Mouse (Mus musculus) 3134 (cell line): ENCODE results near the gene Clec2i.
"Not testable (repeated sequence)": the region's sequence is repeated elsewhere in the genome, so short reads cannot be mapped to it uniquely, and the experiment has no call there.

Experiments used
- DNase-seq: peaks from one replicate; pipeline ENCODE4 v3.0.0-alpha.2; 2011; ENCODE audit warnings: low spot score; ENCODE audit not compliant: insufficient read length; ENCODE audit errors: extremely low read depth

Clec2i gene

DNA sequence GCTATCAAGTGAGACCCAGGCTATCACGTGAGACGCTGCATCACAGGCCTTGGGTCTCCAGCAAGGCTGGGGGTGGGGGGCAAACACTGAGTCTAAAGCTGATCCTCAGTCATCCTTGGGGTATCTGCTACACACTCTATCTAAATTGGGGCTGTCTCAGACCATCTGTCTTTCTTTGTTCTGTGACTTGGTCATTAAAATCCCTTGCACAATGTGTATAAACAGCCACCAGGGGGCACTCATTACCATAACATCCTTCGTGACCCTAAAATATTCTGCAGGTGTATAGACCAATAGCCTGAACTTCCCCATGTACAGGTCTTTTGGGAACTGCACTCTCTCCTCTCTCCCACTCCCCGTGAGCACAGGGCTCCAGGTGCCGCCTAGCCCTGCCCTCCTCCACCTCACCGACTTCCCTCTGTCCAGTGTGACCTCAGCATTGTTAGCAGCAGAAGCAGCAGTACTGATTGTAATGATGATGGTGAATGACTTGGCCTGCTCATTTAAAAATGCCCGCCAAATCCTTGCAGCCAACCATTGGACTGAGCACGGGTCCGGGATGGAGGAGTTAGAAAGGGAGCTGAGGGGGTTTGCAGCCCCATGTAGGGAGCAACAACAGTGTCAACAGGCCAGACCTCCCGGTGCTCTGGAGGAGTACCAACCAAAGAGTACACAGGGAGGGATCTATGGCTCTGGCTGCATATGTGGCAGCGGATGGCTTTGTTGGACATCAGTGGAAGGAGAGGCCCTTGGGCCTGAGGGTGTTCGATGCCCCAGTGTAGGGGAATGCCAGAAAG, 33.2 kb upstream of the Clec2i start:
- DNase-seq: peak; percentile 39

DNA sequence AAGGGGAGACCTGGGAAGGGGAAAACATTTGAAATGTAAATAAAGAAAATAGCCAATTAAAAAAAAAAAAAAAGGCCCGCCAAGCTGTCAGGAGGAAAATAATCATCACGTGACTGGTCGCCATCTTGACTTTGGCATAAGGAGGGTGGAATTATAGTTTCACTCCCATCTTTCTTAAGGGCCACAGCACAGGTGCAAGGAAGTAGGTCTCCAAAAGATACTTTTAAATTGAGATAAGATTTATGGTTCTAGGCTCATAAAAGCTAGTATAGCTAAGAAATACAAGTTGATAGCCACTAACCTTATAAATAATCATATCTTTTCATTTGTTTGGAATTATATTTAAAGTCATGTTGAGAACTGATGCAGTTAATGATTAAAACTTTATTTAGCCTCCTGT, 32.5 kb upstream of the Clec2i start:
- DNase-seq: no peak

DNA sequence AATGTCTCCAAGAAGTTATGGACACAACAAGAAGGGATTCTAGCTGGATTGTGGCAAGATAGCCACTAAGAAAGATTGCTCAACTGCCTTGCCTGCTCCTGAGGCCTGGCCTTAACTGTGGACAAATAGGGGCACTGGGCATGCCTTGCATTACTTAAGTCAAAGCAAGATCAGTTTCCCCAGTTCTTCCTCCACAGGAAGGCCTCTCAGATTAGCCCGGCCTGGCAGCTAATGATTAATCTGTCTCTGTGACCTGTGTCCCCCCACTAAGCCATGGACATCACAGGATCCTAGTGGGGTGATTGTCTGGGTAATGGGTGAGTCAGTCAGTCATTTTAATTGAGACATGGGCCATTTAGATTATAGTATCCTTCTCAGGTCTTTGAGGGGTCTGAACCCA, 31.9 kb upstream of the Clec2i start:
- DNase-seq: no peak

DNA sequence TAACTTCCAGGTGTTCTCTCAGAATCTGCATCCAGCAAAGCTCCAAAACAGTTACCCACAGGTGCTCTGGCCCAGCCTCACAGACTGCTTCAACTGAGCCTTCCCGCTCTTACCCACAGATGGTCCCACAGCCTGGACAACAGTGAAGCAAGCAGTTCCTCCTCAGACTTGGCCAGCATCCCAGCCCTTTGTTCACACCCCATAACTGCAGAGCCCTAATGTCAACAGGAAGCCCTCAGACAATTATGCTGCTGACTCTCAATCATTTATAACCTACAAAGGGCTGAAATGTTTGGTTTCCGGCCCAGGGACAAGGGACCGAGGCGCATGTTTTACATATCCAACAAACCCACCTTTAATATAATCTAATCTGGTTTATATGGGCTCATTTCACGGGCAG, 31.1 kb upstream of the Clec2i start:
- DNase-seq: no peak

DNA sequence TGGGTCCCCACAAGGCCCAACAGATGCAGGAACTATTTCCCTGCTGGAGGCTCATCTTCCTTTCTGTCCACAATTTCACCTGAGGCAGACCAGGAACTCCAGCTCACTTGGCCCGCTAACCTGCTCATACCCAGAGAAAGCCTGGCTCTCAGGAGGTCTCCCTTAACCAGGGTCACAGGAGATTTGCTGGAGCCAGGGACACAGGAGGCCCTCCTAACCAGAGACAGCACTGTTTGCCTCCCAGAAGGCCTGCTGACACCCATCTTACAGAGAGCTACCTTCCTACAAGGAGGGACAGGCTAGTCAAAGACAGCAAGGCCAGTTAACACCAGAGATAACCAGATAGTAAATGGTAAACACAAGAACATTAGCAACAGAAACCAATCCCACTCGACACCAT, 29.4 kb upstream of the Clec2i start:
- DNase-seq: no peak

DNA sequence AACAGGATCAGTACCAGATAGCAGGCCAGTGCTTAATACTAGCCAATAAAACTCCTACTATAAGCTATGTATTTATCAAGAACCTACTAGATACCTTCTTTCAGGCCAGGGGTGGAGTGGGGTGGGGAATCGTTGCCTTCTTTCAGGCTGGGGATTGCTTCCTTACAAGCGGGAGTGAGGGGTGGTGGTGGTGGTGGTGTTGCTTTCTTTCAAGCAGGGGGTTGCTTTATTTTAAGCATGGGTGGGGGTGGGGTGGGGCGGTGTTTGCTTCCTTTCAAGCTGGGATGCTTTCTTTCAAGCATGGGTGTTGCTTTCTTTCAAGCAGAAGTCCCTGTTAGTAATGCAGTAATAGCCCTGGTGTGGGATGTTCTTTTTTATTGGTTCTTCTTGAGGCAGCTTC, 18.5 kb upstream of the Clec2i start:
- no peak for DNase-seq

DNA sequence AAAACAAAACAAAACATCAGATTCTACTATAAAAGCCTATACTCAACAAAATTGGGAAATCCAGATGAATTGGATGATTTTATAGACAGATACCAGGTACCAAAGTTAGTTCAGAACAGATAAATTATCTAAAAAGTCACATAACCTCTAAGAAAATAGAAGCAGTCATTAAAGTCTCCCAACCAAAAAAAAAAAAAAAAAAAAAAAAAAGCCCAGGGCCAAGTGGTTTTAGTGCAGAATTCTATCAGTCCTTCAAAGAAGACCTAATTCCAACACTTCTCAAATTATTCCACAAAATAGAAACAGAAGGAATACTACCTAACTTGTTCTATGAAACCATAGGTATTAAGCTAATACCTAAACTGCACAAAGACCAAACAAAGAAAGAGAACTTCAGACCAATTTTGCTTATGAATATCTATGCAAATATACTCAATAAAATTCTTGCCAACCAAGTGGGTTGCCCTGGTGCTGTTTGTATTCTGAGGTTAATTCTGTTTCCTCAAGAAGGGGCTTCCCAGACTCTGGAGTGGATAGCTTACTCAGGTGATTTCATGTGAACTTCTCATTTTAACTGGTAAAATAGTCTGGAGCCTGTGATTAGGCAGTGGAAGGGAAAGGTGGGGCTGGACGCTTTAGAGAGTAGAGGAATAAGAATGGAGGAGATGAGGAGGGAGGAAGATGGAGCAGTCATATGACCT, 15.3 kb upstream of the Clec2i start:
- no peak for DNase-seq

DNA sequence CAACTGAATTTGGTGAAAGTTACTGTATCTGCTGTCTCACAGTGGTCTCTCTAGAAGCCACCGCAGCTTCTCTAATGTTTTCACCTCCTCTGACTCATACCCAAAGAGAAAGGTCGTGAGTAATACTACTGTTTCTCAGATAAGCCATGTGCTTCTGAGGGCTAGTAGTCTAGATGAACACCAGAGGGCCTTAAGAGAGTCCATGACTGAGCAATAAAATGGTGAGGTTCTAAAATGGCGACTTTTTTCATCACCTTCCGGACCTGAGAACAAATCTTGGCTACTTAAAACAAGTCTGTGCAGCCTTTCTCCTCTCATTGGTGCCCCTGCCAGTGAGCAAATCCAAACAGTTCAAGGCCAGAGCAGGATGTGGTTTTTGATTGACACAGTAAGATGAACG, 1.4 kb downstream of the Clec2i start:
- DNase-seq: peak; percentile 22

DNA sequence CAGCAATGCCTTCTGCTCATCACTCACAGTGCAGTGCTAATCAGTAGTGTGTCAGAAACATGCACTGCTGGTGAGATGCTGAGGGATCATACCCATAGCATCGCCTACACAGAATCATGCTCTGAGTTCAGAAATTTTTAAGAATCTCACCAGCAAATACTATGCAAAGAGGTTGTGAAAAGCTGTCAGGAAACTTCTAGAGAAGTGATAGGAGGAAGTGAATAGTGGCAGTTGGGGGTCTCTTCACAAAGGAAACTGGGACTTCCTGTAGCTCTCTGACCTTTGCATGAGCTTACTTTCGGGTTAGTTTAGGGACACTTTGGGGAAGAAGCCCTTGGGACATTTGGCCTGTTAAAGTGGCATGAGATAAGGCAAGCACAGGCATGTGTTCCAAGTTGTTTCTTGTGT, 3.6 kb downstream of the Clec2i start, which contains the start of gene BC035044:
TSS of gene BC035044 (minus strand) at position 179 of the 408 bp plus-strand sequence.
- DNase-seq: no peak

DNA sequence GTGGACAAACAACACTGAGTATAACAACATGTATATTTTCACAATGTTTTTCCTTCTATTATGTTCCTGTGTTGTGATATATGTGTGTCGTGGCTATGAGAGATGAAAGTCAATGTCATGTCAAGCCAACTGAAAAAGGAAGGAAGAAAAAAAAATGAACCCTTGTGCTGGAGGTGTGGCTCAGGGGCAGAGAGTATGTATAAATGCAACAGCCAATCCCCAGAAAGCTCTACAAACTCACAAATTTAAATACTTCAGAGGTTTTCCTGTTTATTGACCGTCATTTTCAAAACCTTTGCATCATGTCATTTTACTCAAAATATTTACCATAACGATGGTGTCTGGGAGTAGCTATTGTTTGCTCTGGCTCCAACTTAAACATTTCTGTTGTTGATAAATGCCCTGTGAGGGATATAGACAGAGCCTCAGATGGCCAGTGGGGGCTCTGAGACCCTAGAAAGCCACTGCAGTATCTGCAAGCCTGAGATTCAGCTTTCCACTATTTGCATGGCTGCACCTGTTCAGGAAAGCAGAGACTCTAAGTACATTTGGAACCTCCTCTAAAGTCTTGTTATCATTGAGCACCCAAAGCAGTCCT, 8.1 kb downstream of the Clec2i start:
- no peak for DNase-seq

DNA sequence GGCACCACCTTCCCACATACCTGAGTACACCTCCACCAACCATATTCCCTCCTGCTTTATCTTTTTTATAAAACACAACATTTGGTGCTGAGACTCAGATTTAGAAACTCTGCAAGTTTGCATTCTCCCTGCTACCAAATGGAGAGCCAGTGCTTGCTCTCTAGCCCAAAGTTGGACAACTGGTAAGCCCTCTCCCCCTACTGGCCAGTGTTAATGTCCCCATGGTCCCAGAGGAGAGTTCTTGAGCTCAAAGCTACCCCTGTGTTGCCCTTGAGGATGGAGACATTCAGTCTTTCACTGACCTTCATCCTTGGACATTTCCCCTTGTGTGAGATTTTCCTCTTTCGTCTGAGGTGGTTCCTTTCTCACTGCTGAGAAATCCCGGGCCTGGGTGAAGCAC, 12.7 kb downstream of the Clec2i start:
- DNase-seq: no peak

DNA sequence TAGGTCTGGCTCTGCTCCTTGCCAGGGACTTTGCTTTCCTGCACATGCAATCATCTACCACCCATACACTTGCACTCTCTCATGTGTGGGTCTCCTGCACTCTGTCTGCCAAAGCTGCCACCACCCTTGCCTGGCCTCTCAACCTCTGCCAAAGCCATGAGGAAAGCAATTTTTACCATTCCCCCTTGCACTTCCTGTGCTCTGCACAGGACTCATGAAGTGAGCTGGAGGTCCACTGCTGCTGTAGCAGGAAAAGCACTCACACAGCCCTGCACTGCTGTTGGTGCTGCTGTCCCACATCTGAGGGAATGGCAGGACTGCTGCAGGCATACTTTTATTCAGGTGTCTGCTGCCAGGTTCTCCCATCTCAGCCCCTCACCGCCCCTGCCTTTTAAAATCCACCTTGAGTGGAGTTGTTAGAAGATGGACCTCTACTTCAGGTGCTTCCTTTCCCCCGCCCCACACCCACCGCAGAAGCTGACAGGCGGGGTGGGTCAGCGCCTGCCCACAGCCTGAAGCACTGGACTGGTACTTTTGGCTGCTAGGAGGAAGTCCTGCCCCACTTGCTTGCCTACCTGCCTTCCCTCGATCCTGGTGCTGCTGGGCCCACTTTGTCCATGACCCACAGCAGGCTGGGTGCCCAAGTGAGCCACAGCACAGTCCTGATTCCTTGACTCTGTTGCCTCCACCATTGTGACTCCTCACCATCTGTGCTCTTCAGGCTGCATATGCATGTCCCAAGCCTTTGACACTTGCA, 13.6 kb downstream of the Clec2i start:
- DNase-seq: not testable (repeated sequence)

DNA sequence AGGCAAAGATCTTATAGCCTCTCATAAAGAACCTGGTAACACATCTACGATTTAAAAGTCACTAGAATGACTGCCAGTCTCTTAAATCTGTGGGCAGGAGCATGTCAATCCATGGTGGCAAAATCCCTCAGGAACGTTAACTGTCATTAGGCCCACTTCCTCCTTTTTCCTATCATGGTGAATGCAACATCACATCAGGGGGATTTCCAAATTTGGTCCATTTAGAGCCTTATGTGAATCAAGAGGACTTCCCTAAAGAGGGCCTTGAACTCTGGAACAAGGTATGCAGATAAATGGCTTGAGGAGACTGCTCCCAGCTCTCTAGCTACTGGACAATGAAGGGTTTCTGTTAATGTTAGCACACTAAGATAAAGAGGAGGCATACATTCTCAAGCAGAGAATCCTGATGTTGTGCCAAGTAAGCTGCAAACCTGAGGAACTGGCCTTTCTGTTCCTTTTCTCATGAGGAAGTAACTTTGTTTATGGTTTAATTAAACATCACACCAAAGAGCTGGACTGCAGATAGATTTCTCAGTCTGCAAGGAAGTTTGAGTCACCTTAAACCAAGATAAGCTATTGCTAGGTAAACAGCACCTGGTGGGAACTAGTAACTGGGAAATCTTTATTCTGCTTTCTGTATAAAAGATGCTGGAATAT, 26.3 kb downstream of the Clec2i start:
- no peak for DNase-seq

DNA sequence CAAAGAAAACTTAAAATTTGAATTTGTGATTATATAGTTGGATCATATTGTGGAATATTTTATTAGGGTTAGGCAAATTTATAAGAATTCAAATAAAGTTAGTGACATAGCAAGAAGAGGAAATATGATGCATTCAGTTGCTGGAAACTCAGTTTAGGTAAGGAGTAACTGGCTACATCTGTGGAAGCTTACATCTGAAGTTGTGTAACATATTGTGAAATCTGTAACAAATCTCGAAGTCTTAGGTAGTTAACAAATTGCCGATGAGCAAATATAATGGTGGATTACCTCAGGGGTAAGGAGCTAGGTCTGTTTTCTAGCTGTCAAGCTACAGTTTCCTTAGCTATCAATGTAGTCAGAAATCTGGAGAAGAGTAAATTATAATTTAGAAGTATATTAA, 29.9 kb downstream of the Clec2i start:
- no peak for DNase-seq

DNA sequence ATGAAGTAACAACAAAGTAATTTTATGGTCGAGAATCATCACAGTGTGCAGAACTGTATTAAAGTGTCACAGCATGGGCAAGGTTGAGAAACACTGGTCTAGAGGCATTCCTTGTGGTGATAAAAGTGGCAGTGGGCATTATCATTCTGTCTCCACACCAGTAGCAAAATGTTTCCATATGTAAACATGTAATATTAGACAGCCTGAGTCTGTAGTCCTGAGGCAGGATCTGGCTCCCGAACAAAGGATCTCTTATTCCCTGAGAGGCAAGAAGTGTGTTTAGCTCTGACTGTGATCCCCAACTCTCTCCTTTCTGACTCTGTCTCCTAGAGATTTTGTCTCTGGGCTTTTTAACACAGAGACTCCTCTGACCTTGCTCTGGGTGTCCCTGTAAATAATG, 45.7 kb downstream of the Clec2i start:
- DNase-seq: no peak

DNA sequence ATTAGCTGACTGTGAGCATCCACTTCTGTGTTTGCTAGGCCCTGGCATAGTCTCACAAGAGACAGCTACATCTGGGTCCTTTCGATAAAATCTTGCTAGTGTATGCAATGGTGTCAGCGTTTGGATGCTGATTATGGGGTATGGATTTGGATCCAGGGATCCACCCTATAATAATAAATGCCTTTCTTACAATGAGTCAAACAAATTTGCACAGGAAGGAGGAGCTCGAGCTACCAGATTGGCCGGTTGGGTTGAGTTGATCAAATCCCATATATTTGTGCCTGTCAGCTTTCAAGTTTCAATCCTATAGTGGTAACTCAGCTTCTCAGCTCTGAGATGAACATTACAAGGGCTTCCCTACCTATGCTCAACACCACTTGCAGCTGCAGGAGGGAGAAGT, 46.7 kb downstream of the Clec2i start, which contains the start of gene Clec2g:
TSS of gene Clec2g (plus strand) at position 301 of the 400 bp plus-strand sequence.
- DNase-seq: not testable (repeated sequence)

DNA sequence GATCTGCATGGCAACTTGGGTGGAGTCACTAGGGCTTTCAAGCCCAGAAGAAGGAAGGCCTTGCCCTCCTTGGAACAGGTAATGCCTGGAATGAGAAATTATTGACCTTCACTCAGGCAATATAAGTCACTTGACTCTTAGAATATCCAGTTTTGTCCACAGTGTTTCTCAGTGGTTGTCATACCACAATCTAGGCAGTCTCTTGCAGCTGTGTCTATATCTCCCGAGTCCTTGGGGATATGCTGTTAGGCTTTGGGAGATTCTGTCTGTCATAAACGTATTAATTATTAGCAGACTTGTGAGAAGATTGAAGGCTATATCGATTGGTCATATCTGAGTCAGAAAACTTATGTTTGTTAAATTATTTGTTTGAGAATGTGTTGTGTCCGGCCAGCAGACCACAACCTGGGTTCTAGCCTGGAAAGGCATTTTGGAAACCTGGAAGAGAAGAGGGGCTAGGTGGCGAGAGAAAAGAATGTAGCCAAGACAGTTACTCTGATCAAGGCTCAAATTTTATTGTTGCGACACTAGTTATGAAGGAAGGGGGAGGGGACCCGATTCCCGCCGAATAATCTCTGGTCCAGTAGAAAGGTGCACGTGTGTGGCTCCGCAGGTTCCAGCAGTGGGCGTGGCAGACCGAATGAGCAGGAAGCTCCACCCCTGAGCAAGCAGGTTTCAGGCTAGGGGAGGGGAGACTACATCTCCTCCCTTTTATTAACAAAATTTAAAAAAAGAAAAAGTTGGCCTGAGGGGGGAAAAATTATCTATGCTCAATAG, 48.7 kb downstream of the Clec2i start:
- DNase-seq: not testable (repeated sequence)

DNA sequence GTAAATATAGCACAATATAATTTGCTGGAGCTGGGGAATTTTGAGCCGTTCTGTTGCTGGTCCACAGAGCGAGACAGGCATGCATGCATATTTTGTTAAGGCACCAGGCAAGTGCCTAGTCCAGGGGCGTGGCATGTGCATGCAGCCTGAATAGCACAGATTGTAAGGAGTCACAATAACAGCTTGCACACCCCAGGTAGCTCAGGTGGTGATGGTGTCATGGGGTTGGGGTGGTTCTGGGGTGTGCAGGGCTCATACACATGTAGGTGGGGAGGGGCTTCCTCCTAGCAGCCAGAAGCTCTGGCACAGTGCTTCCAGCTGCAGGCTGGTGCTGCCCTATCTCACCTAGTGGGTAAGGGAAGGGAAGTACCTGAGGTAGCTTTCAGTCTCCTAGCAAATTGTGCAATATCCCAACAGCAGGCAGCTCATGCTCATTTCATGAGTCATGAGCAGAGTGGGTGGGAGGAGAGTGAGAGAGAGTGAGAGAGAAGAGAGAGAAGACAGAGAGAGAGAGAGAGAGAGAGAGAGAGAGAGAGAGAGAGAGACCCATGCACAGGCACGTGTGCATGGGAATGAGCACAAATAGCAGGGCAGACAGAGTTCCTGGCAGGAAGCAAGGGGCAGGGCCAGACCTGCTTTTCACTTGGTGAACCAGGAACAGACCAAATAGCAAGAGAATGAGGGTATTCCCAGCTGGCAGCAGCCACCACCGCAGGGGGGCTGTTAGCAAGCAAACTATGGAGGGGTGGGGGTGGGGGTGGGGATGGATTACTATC, 54.4 kb downstream of the Clec2i start:
- DNase-seq: peak; percentile 42

DNA sequence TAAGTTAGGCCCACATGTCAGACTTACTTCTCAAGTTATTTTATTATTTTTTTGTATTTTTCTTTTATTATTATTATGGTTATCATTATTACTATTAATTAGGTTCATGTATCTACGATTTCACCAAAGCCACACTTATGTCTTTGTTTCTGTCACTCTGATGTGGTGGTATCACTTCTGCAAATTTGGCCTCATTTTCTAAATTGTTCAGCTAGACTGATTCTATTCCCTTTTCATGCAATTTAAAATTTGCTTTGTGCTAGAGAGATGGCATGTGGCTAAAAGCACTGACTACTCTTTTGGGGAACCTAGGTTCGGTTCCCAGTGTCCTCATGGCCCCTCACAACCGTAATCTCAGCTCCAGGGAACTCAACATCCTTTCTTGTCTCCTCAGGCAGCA, 58.2 kb downstream of the Clec2i start:
- DNase-seq: no peak
